Mouse (Mus musculus): ENCODE data around the gene Zswim1.
"Not testable (repeated sequence)": the region's sequence is repeated elsewhere in the genome, so short reads cannot be mapped to it uniquely, and the experiment has no call there.

Zswim1 gene

GRCm38 (mm10) chr2:164863411-164863810 lies 40.9 kb downstream of the Zswim1 start:
- DNase-seq (ENCODE audit: low spot score in 2 of 2) = not testable (repeated sequence)

- DNase-seq (ENCODE audit: low spot score in 2 of 2) = no peak
These were observed 42.1 kb downstream of the Zswim1 start for GRCm38 (mm10) chr2:164864593-164864992.

DNA sequence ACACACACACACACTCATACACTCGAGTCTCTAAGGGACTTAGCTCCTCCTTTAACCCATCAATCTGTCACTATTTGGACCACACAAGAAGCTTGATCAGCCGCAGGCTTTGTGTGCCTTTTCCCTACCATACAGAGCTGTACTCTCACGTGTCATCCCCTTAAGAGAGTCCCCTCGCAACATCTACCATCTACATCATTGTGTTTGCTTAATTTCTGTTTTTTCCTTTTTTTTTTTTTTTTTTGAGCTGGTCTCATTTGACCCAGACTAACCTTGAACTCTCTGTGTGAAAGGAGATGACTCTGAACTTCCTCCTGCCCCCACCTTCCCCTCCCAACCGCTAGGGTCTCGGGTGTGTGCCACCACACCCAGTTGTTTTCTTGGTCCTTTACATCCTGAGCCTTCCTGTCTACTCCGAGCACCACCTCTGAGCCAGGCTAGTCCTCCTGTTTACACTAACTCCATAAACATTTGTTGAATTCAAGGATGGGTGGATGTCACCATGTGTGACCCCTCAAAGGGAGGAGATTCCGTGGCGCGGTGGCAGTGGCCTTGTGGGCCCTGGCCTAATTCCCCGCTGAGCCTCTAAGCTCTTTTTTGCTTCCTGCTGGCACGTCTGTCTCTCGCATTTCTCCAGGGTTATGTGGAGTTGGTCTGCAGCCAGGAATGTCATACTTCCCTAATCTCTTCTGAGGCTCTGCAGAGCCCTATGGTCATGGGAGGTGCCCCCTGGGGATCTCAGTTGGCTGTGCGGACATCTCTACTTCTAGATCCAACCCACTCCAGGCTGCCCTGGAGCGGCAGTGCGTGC lies 44.5 kb downstream of the Zswim1 start:
- no peak for DNase-seq (ENCODE audit: low spot score in 2 of 2)

- no peak for DNase-seq (ENCODE audit: low spot score in 2 of 2)
These were observed 45.1 kb downstream of the Zswim1 start for GRCm38 (mm10) chr2:164867566-164867965.

- DNase-seq (ENCODE audit: low spot score in 2 of 2) = no peak
These were observed 46.0 kb downstream of the Zswim1 start for GRCm38 (mm10) chr2:164868491-164868890.

GRCm38 (mm10) chr2:164871602-164872303 lies 49.3 kb downstream of the Zswim1 start:
- no peak for DNase-seq (ENCODE audit: low spot score in 2 of 2)

- DNase-seq (ENCODE audit: low spot score in 2 of 2) = no peak
These were observed 51.1 kb downstream of the Zswim1 start for GRCm38 (mm10) chr2:164873621-164874020.

- no peak for DNase-seq (ENCODE audit: low spot score in 2 of 2)
These were observed 51.8 kb downstream of the Zswim1 start for GRCm38 (mm10) chr2:164874239-164874769.

GRCm38 (mm10) chr2:164875648-164876047 lies 53.2 kb downstream of the Zswim1 start:
- not testable (repeated sequence) for DNase-seq (ENCODE audit: low spot score in 2 of 2)
